Mouse (Mus musculus) cerebellum, adult 11-12 months (tissue): ENCODE data around the gene Igsf9b.
A peak's percentile ranks its signal among the peaks of the same experiment; 100 is the strongest.

ENCODE experiments used
- DNase-seq: peaks from one replicate; pipeline ENCODE4 v3.0.0; 2022

Igsf9b gene

DNA sequence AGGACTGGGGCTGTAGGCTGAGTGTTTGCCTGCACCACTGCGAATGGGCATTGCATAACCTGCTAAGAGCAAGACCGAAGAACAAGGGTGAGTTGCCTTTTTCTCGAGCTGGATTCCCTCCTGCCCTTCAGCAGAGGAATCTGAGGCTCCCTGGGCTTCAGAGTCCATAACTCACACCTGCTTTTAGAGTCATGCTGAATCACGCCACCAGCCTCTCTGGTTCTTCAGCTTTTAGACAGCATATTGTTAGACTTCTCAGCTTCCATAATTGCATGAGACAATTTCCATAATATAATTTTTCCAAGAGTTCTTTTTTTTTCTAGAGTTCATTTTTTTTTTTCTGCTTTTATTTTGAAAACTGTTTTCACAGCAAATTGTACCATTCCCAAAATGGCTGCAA, 4.6 kb upstream of the Igsf9b start:
- no peak for DNase-seq

DNA sequence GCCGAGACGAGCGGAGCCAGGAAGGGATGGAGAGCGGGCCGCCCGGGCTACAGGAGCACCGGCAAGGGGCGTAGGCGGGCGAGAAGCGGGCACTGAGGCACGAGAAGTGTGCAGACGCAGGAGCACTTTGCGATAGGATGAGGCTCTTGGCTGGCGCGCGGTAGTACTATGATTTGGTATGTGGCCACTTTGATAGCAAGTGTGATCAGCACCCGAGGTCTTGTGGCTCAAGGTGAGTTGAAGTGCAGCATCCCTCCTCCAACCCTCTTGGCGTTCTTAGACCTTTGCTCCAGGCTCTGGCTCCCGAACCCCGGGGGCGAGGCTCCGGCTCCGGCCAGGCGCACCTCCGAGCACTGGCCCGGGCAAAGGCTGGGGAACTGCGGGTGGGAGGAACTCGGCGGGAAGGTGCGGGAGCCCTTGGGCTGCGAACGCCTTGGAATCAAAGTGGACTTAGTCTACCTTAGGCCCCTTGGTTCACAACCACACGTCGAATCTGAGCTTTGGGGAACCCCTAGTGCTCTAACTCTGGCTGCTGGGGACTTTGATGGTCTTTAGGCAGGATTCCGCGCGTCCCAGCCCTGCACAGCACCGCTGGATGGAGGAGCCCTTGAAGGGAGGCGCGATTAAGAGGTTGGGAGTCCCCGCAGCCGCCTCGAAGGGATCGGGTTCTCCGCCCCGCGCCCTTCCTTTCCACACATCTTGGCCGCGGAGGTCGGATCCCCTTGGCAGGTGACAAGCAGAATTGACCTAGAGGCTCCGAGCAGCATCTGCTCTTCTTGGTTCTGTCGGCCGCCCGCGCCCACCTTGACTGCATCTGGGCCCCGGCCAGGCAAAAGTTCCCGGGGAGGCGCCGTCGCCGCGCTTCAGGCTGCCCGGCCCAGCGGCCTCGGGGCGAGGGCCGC, 533 bp downstream of the Igsf9b start:
- DNase-seq, result peak; percentile 69

DNA sequence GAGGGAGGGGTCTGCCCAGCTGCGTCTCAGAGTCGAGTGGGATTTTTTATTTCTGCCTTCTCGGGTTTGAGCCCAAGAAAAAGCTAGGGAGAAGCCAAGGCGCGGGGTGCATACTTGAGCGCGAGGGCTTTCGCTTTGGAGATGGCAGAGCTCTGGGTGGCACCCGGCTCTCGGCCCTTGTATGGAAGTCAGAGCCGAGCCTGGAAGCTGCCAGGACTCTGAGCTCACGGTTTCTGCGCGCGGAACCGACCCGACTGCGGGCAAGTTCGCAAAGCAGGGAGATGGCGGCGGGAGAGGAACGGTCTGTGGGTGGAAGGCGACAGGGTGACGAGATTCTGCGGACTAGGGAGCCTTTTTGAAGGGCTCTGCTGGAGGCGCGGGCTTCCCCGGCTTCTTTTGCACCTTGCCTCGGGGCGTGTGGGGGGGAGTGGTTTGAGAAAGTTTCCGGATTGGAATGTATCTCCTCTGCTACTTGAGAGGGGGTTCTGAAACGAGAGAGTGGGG, 1.2 kb downstream of the Igsf9b start:
- peak; percentile 70 for DNase-seq

- DNase-seq, result no peak
These were observed 1.7 kb downstream of the Igsf9b start for GRCm38 (mm10) chr9:27300698-27301097.

DNA sequence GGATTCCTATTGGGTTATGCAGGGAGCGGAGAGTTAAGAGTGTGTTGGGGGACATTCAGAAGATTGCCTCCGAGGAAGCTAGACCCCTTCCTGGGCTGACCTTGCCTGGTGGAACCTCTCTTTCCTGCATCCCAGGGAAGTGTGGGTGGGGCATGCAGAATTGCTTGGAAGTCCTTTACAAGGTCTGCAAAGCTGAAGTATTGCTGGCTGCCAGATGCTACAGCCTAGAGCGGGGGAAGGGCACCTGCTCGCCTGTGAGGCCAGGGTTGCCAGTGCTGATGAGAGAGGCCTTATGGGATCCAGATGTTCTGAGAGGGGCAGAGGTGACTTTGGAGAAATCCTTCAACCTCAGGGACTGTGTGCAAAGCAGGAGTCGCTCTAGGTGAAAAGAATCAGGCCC, 2.5 kb downstream of the Igsf9b start:
- peak; percentile 52 for DNase-seq

- DNase-seq, result peak; percentile 57
These were observed 3.3 kb downstream of the Igsf9b start for GRCm38 (mm10) chr9:27302291-27302690.

DNA sequence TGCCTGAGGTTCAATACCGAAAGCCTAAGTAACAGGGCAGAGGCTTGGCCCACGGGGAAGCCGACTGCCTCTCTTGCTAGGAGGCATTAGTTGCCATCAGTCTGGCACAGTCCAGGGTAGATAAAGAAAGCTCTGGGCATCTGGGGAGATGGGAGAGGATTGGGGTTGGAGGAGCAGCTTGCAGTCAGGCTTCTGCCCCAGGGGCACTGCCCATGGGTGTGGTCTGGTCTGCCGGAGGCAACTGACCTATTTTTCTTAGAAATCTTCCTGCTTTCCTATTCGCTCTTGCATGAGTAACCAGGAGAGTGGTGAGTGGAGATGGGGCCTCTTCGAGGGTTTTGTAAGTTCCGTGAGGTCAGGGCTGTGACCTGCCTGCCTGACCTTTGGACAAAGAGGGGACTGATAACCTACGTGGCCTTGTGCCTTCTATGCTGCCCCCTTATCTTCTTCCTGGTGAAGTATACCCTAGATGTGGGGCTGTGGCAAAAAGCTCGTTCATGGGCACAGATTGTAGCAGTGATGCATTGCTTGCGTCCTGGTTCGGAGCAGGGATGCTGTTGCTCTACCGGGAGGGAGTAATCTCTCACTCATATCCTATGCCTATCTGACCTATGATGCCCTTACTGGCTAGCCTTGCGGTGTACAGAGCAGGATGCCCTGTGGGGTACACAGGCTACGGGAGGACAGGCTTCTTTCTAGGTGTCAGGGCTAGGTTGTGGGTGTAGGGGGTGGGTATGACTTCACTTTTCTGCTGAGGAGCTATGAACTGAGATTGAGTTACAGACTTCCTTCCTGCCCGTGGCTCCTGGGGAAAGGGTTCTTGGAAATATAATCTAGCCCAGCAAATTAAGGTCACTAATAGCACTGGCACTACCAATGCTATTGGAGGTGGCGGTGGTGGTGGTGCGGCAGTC, 4.8 kb downstream of the Igsf9b start:
- DNase-seq, result peak; percentile 56

GRCm38 (mm10) chr9:27304485-27305102, 5.6 kb downstream of the Igsf9b start:
- DNase-seq, result peak; percentile 60

DNA sequence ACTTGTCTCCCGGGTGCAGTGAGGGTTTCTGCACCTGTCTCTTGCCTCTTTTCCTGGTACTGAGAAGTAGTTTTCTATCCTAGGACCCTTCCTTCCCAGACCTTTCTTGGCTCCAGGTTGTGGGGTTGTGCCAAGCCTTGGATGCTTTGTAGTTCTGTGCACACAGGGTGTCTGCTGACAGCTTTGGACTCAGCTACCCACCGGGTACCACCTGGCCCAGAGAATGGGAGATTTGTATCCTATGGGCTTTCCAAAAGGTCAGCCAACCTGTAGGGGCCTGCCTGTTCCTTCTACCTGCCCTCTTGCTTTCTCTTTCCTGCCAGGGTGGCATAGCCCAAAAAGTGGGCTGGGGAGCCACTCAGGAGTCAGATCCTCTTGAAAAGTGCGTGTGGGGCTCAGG, 6.5 kb downstream of the Igsf9b start:
- DNase-seq, result peak; percentile 84

- DNase-seq, result peak; percentile 65
These were observed 7.6 kb downstream of the Igsf9b start for GRCm38 (mm10) chr9:27306642-27307041.

DNA sequence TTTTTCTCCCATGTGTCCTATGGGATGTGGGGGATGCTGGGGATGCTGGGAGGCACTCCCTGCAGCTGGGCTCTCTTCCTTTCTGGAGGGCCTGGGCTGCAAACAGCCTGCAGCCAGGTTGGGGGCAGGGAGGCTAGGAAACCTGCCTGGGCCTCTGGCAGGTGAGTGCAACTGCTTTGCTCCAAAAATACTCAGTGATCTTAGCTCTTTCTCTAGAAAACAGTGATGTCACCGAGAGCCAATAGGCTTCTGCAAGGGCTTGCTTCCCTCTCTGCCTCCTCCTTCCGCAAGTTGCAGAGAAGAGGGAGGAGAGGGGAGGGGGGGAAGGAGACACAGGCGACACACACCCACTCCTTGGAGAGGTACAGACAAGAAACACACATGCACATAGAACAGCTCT, 8.3 kb downstream of the Igsf9b start:
- peak; percentile 80 for DNase-seq

GRCm38 (mm10) chr9:27308045-27308444, 9.0 kb downstream of the Igsf9b start:
- no peak for DNase-seq

GRCm38 (mm10) chr9:27308561-27308960, 9.6 kb downstream of the Igsf9b start:
- peak; percentile 62 for DNase-seq

- no peak for DNase-seq
These were observed 11.0 kb downstream of the Igsf9b start for GRCm38 (mm10) chr9:27310005-27310404.

DNA sequence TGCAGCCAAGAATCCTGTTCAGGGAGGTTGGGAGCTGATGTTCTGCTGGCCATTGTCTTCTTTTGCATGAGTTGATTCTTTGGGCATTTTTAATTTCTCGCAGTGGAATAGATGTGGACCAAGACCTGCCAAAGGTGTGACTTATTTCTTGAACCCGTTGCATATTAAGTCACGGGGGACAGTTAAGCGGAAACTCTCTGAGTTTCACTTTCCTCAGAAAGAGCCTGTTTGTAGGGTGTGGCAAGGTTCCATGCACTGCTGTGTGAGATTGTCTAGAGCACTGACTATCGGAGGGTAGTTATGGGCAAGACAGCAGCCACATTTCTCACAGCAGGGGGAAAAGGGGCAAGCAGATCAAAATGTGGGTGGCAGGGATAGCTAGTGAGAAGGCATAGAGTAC, 14.4 kb downstream of the Igsf9b start:
- DNase-seq, result no peak

DNA sequence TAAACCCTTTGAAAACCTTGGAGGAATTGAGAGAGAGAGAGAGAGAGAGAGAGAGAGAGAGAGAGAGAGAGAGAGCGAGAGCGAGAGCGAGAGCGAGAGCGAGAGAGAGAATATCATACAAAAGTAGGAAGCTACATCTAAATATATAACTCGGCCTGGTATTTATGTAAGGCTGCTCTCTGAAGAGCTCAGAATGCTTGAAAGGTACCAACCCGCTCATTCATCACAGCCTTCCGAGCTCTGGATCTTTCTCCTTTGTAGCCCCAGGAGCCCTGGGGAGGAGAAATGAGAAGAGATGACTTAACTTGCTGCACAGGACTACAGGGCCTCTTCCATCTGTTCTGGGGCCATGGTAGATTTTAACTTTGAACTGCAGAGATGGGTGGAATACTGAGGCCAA, 22.3 kb downstream of the Igsf9b start:
- DNase-seq, result no peak

DNA sequence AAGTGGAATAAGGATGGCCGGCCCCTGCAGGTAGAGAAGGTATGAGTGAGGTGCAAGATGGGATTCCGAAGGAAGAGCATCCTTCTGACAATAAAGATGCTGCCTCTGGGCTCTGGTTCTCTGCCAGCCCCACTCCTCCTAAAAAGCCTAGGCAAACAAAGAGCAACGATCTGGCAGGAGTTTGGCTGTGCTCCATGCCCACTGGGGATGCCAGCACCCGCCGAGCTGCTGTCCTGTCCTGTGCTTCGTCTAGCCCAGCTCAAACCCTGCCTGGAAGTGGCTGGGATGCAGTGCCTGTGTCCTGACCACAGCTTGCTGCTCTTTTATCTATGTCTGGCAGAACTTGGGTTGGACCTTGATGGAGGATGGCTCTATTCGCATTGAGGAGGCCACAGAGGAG, 23.3 kb downstream of the Igsf9b start:
- peak; percentile 75 for DNase-seq

DNA sequence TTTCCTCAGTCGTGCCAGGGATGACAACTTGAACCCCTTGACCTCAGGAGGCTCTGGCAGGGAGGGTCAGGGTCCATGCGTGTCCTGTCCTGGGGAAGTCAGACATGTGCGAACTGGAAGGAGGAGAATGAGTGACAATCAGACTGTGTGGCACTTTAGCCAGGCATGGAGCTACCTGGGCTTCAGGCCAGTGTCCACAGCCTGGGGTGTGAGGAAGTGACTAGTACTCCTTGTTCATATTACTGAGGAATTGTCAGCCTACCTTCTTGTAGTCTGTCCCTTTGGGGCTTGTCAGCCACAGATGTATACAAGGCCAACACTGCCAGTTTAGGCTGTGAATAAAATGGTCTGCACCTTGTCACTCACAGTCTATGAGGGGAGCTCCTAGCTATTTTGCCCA, 24.4 kb downstream of the Igsf9b start:
- peak; percentile 47 for DNase-seq

- peak; percentile 75 for DNase-seq
These were observed 26.9 kb downstream of the Igsf9b start for GRCm38 (mm10) chr9:27325920-27326319.

DNA sequence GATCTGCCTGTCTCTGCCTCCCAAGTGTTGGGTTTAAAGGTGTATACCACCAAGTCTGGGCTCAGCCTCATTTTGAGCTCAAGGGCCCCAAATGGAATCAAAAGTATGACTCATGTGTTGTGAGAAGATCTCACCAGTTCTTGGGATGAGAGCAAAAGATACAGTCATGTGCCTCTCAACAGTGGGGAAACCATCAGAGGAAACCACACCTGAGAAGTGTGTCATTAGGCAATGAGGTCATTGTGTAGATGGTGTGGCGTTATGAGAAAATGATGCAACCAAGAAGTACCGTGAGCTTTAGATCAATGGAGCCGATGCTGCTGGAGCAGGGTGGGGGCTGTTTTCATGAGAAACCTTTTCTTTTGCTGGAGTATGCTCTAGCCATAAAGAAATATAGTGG, 28.6 kb downstream of the Igsf9b start:
- DNase-seq, result no peak

- DNase-seq, result no peak
These were observed 31.4 kb downstream of the Igsf9b start for GRCm38 (mm10) chr9:27330374-27330773.

DNA sequence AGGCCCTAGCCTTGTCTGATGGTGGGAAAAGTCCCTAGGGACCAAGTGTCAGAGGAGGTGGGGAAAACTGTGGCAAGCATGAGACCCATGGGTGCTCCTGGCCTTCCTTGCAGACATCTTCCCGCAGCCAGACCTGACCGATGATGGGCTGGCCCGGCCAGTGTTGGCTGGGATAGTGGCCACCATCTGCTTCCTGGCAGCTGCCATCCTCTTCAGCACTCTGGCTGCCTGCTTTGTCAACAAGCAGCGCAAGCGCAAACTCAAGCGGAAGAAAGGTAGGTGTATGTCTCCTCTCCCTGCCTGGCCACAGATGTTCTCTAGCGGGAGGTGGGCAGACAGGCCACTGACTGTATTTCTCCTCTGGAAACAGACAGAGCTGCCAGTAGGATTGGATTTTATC, 32.5 kb downstream of the Igsf9b start:
- DNase-seq, result peak; percentile 81

- DNase-seq, result no peak
These were observed 35.9 kb downstream of the Igsf9b start for GRCm38 (mm10) chr9:27334895-27335294.
